In the genomic region with DNA sequence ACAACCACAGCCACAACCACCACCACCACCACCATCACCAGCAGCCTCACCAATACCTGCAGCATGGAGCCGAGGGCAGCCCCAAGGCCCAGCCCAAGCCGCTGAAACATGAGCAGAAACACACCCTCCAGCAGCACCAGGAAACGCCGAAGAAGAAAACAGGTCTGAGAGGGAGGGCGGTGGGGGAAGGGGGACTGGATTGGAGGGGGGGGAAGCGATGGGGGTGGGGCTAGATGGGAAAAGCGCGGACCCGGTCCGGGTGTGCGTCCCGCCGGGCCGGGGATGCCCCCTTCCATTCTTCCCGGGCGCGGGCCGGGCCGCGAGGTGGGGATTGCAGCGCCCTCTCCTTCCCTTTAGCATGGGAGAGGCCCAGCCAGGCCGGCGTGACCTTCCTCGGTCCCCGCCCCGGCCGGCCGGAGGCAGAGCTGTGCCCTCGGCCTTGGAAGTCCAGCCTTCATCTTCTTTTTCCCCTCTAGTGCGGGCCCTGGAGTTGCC, we compare ENCODE assay signal across 8 mouse cellular contexts. TPM values are rescaled to one million over a fixed set of nuclear protein-coding genes. Genes with fewer than 3 reads are reported as not detected.
A peak's percentile ranks its signal among the peaks of the same experiment; 100 is the strongest.
DNase-seq lines count a peak whose midpoint lies in the region; ATAC-seq and TF ChIP-seq lines count a peak whose summit lies in the region.

No protein-coding gene starts in this region.

- ATAC-seq in forebrain, embryonic 15.5 days (replicated peaks) = peak; percentile 55
- peak; percentile 63 for ATAC-seq in hindbrain, embryonic 13.5 days (ENCODE audit: low FRiP score)
- peak; percentile 34 for ATAC-seq in limb, embryonic 14.5 days (ENCODE audit: low FRiP score, low read depth)
- ATAC-seq in midbrain, embryonic 13.5 days = peak; percentile 70

- H3K36me3 ChIP-seq in forebrain, embryonic 15.5 days = peaks cover under 1% of the 10 kb centered on the region; the same call in 1 of the 2 replicates
- H3K36me3 ChIP-seq in hindbrain, embryonic 13.5 days = peaks cover under 1% of the 10 kb centered on the region
- peaks cover 11% of the 10 kb centered on the region for H3K36me3 ChIP-seq in limb, embryonic 14.5 days (ENCODE audit: control insufficient read depth, insufficient read depth, low read length)
- peaks cover under 1% of the 10 kb centered on the region for H3K36me3 ChIP-seq in midbrain, embryonic 13.5 days

- DNase-seq in embryo, embryonic 11 days = peak; percentile 61
- DNase-seq in embryo, embryonic 9.5 days (ENCODE audit: extremely low spot score) = no peak
- DNase-seq in c-Kit-positive CD71-positive TER-119-negative erythroid progenitor cells, embryonic 14.5 days (ENCODE audit: low read depth) = peak; percentile 43
- peak; percentile 8 for DNase-seq in limb, embryonic 14.5 days (ENCODE audit: low spot score)
- peak; percentile 20 to 35 for DNase-seq in spleen, postnatal 36 days (ENCODE audit: low spot score in 2 of 2)

- under 1% methylated on average over 24 of the region's 30 CpGs for WGBS in forebrain, embryonic 15.5 days
- WGBS in hindbrain, embryonic 13.5 days = 0% methylated on average over 19 of the region's 30 CpGs
- 0% methylated on average over 17 of the region's 30 CpGs for WGBS in limb, embryonic 14.5 days
- under 1% methylated on average over 30 of the region's 30 CpGs for WGBS in midbrain, embryonic 13.5 days

- H3K9me3 ChIP-seq in forebrain, embryonic 15.5 days = no peaks in the 10 kb centered on the region
- no peaks in the 10 kb centered on the region for H3K9me3 ChIP-seq in hindbrain, embryonic 13.5 days
- no peaks in the 10 kb centered on the region for H3K9me3 ChIP-seq in limb, embryonic 14.5 days (ENCODE audit: control insufficient read depth, low read length)
- no peaks in the 10 kb centered on the region for H3K9me3 ChIP-seq in midbrain, embryonic 13.5 days

- peak overlapping the region; percentile 50 for H3K4me2 ChIP-seq in forebrain, embryonic 15.5 days (replicated peaks)
- H3K4me2 ChIP-seq in hindbrain, embryonic 13.5 days = peak overlapping the region; percentile 73
- peak overlapping the region; percentile 65 for H3K4me2 ChIP-seq in limb, embryonic 14.5 days (replicated peaks; ENCODE audit: low read depth, low read length, severe bottlenecking)
- peak overlapping the region; percentile 74 for H3K4me2 ChIP-seq in midbrain, embryonic 13.5 days (replicated peaks)

- peak overlapping the region; percentile 97 for H3K27ac ChIP-seq in forebrain, embryonic 15.5 days (replicated peaks)
- H3K27ac ChIP-seq in hindbrain, embryonic 13.5 days = peak overlapping the region; percentile 98
- H3K27ac ChIP-seq in limb, embryonic 14.5 days (replicated peaks; ENCODE audit: low read depth, low read length) = peak overlapping the region; percentile 98
- H3K27ac ChIP-seq in midbrain, embryonic 13.5 days = peak overlapping the region; percentile 98

- H3K27me3 ChIP-seq in forebrain, embryonic 15.5 days = no peaks in the 10 kb centered on the region
- H3K27me3 ChIP-seq in hindbrain, embryonic 13.5 days = no peaks in the 10 kb centered on the region
- H3K27me3 ChIP-seq in limb, embryonic 14.5 days (ENCODE audit: control insufficient read depth, insufficient read depth, low read length) = no peaks in the 10 kb centered on the region
- H3K27me3 ChIP-seq in midbrain, embryonic 13.5 days = no peaks in the 10 kb centered on the region

- H3K4me1 ChIP-seq in forebrain, embryonic 15.5 days = peaks cover 21% of the 10 kb centered on the region
- peaks cover 18% of the 10 kb centered on the region for H3K4me1 ChIP-seq in hindbrain, embryonic 13.5 days (replicated peaks)
- peaks cover 4% of the 10 kb centered on the region; the same call in 1 of the 2 replicates for H3K4me1 ChIP-seq in limb, embryonic 14.5 days (ENCODE audit: control insufficient read depth, insufficient read depth, low read length)
- H3K4me1 ChIP-seq in midbrain, embryonic 13.5 days (replicated peaks) = peaks cover 19% of the 10 kb centered on the region

- H3K9ac ChIP-seq in forebrain, embryonic 15.5 days (replicated peaks) = peak overlapping the region; percentile 86
- peak overlapping the region; percentile 98 for H3K9ac ChIP-seq in hindbrain, embryonic 13.5 days
- H3K9ac ChIP-seq in limb, embryonic 14.5 days (ENCODE audit: low read depth, low read length, severe bottlenecking) = peak overlapping the region; percentile 98
- H3K9ac ChIP-seq in midbrain, embryonic 13.5 days (replicated peaks) = peak overlapping the region; percentile 98

- no peak for TF ChIP-seq POLR2A in limb, embryonic 14.5 days (IDR thresholded peaks at IDR 0.05; ENCODE audit: borderline replicate concordance, extremely low read depth, insufficient read depth, insufficient read length)

- peak overlapping the region; percentile 87 for H3K4me3 ChIP-seq in forebrain, embryonic 15.5 days
- H3K4me3 ChIP-seq in hindbrain, embryonic 13.5 days = peak overlapping the region; percentile 99
- H3K4me3 ChIP-seq in limb, embryonic 14.5 days (replicated peaks; ENCODE audit: low read length) = peak overlapping the region; percentile 80
- peak overlapping the region; percentile 83 for H3K4me3 ChIP-seq in midbrain, embryonic 13.5 days (replicated peaks)

RNA-seq across cellular contexts. Expression of a gene that starts 0.4 kb away (rescaled TPM):
- 3.8 and 3.9 TPM in 2 replicates for polyA plus RNA-seq in forebrain, embryonic 15.5 days (2015; fragmentation: Nextera tagmentation; extraction: Ambion mirVana)
- polyA plus RNA-seq in hindbrain, embryonic 13.5 days (2015; fragmentation: Nextera tagmentation; extraction: Ambion mirVana) = 4.2 and 4.6 TPM in 2 replicates
- 19.5 and 21.3 TPM in 2 replicates for polyA plus RNA-seq in limb, embryonic 14.5 days (2012; rRNA removed)
- polyA plus RNA-seq in limb, embryonic 14.5 days (2014; fragmentation: Nextera tagmentation; extraction: Ambion mirVana) = 5.5 and 5.8 TPM in 2 replicates
- 3.8 and 4.9 TPM in 2 replicates for polyA plus RNA-seq in midbrain, embryonic 13.5 days (2015; fragmentation: Nextera tagmentation; extraction: Ambion mirVana)

RNA-seq across cellular contexts. Expression of a gene that starts 38.7 kb away (rescaled TPM):
- 0.18 and 0.38 TPM in 2 replicates for polyA plus RNA-seq in forebrain, embryonic 15.5 days (2015; fragmentation: Nextera tagmentation; extraction: Ambion mirVana)
- 1.2 and 1.6 TPM in 2 replicates for polyA plus RNA-seq in hindbrain, embryonic 13.5 days (2015; fragmentation: Nextera tagmentation; extraction: Ambion mirVana)
- not detected in 2 replicates for polyA plus RNA-seq in limb, embryonic 14.5 days (2012; rRNA removed)
- polyA plus RNA-seq in limb, embryonic 14.5 days (2014; fragmentation: Nextera tagmentation; extraction: Ambion mirVana) = not detected in 2 replicates
- polyA plus RNA-seq in midbrain, embryonic 13.5 days (2015; fragmentation: Nextera tagmentation; extraction: Ambion mirVana) = 1.2 and 1.4 TPM in 2 replicates
